Mouse (Mus musculus): ENCODE results near the gene Agl. TPM values are rescaled to one million over a fixed set of nuclear protein-coding genes. Genes with fewer than 3 reads are reported as not detected.

The Agl gene
- 10 to 100 TPM; 23.4 to 25.7 TPM for total RNA-seq (2021)
- long read RNA-seq, experiment 1, partial matches to known transcripts, result 0 of 2 reads
- long read RNA-seq, experiment 1, other reads (novel, unspliced or antisense), result 2 of 2 reads
- long read RNA-seq, experiment 2, full-length matches to known transcripts, result 1 of 6 reads
- long read RNA-seq, experiment 2, partial matches to known transcripts, result 0 of 6 reads
- long read RNA-seq, experiment 2, other reads (novel, unspliced or antisense), result 5 of 6 reads

DNA sequence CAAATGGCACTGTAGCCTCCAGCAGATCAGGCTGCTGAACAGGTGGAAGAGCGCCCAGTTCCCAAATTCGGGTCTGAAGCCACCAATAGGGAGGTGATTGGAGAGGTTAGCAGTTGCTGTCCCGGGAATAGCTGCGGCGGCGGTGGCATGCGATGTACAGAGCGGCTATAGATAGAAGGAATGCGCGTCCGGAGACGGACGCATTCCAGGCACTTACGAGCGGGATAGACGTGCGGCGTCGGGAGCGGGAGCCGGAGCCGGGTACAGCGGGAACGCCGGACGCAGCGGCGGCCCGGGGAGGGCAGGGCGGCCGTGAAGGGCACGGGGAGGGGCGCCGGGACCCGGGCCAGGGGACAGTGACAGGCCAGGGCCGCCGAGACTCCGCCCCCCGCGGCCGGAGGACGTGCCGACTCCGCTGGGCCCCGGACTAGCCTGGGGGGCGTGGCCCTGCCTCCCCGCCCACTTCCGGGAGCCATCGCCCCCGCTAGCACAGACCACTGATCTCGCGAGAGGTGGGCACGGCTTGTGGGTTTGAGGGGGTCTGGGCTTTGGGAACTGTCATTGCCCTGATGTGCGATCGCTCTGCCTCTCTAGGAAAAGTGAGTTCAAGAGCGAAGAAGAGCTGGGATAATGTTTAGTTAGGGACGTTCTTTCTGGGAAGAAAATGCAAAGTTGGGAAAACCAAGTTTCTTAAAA, at the start of gene Agl:
Gene Agl (minus strand): TSS at position 356 of the 696 bp plus-strand sequence.
- DNase-seq (ENCODE audit: low spot score in 2 of 2), result peak; percentile 82 to 85

DNA sequence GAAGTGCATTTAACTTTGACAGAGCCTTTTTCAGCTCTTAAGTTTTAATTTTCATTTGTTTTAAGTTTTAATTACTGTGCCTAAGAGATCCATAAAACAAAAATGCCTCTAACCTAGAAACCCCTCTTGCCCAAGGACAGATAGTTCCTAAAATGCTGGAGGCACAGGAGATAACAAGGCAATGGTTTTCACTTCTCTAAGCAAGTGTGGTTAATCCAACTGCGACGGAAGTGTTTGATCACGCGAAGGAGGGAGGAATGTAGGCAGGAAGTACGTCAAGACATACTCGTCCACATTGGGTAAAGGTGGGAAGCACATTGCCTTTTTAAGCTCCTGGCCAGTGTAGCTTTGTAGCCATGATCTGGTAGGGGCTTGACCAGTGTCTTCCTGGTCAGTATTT, 49.6 kb upstream of the Agl start:
- DNase-seq (ENCODE audit: low spot score in 2 of 2), result no peak

- no peak for DNase-seq (ENCODE audit: low spot score in 2 of 2)
These were observed 44.5 kb upstream of the Agl start for GRCm38 (mm10) chr3:116852421-116852820.

DNA sequence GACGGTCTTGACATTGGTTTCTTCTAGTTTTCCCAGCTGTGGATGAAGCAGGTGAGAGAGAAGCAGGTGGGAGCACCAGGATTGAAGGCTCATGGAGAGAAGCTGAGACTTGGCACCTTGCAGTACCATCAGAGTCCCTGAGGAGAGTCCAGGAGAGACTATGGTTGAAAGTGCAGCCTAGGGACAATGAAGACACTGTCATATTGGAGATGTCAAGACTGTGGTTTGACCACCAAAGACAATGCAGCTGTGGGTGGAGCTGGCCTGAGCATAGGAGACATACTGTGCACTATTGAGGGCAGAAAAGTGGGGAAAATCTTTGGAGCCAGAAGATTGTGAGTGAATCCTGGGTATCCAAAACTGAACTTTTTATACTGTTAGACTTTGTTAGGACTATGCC, 42.4 kb upstream of the Agl start:
- no peak for DNase-seq (ENCODE audit: low spot score in 2 of 2)

DNA sequence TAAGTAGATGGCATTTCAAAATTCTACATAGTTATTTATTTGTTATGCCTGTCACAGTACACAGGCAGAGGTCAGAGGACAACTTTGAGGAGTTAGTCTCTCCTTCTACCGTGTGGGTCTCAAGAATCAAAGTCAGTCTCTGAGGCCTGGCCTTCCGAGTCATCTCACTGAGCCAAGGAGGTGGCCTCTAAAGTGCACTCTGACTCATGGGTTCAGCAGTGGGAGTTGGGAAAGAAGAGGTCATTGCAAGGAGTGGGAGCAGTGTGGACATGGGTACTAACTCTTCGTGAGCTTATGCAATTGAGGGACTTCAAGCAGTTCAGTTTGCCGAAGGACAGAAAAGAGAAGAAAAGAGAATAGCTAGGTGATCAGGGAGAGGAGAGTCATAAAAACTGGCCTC, 41.0 kb upstream of the Agl start:
- DNase-seq (ENCODE audit: low spot score in 2 of 2), result no peak

GRCm38 (mm10) chr3:116848099-116848498, 40.1 kb upstream of the Agl start:
- DNase-seq (ENCODE audit: low spot score in 2 of 2), result no peak

DNA sequence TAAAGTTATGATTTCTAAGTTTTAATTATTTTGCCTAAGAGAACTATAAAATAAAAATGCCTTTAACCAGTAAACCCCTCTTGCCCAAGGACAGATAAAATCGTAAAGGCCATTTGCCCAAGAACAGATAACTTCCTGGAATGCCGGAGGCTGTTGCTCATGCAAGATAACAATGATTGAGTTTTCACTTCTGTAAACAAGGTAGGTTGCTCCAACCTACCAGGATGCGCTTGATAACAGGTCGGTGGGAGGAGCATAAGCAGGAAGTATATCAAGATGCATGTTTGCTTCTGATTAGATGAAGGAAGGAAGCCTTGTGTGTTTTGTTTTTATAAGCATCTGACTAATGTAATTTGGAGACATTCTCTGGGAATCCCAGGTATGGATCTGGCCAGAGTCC, 38.1 kb upstream of the Agl start:
- no peak for DNase-seq (ENCODE audit: low spot score in 2 of 2)

DNA sequence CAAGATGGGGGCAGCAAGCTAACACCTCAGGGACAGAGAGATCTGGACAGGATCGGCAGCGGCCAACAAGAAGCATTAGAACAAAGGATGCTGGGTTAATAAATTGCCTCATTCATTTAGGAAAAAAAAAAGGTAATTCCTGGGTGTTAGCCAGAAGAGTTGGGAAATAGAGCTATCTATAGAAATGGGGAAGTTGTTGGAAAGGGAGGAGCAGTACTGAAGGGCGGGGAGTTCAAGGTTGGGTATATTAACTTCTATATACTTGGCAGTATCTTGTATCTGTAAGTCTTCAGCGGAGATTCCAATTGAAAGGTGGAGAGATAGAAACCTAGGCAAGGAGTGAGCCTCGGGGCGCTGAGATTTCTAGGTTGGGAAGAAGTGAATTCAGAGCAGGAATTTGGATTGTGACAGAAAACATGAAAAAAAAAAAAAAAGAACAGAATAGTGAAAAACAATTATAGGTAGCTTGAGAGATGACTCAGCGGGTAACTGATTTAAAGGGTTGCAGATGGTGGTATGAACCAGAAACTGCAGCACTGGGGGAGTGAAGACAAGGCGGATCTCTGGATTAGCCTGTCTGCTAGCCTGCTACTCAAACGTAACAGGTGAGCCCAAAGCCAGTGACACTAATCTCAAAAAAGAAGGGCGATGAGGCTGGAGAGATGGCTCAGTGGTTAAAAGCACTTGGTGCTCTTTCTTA, 37.1 kb upstream of the Agl start:
- DNase-seq (ENCODE audit: low spot score in 2 of 2), result no peak

DNA sequence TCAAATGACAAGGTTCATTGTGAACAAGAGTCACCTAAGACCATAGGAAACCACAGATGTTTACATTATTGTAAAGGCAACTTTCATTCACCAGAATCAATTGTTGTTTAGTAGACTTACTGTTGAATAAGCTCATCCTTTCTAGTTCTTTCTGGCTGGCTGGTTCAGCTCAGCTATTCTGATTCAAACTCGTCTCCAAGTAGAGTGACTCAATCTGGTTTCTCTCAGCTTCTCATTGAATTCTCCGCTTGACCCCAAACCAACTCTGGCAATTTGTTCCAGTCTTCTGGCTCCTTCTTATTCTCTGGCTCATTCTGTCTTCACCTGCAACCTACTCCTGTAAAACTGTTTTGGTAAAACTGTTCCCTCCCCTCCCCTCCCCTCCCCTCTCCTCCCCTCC, 33.3 kb upstream of the Agl start:
- no peak for DNase-seq (ENCODE audit: low spot score in 2 of 2)

GRCm38 (mm10) chr3:116836681-116837475, 28.9 kb upstream of the Agl start:
- DNase-seq (ENCODE audit: low spot score in 2 of 2), result no peak

GRCm38 (mm10) chr3:116835770-116836680, 28.1 kb upstream of the Agl start:
- peak; percentile 90 to 93 for DNase-seq (ENCODE audit: low spot score in 2 of 2)

GRCm38 (mm10) chr3:116835350-116835749, 27.4 kb upstream of the Agl start:
- no peak for DNase-seq (ENCODE audit: low spot score in 2 of 2)

DNA sequence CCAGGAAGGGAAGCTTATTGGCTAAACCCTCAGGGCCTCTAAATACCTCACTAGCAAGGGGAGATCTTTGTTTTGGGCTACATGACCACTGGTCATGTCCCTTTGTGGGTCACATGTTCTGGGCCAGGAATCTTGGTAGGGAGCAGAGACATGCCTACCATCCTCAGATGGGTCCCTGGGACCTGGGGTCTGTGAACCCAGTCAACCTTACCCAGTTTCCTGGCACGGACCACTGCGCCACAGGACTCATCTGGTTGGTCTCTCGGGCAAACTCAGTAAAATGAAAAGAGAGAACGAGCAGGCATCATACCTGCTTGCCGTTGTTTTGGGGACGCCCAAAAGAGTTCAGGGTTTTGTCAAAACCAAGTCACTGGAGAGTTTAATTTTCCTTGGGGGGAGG, 26.3 kb upstream of the Agl start:
- no peak for DNase-seq (ENCODE audit: low spot score in 2 of 2)

- DNase-seq (ENCODE audit: low spot score in 2 of 2), result no peak
These were observed 25.5 kb upstream of the Agl start for GRCm38 (mm10) chr3:116833491-116833890.

GRCm38 (mm10) chr3:116832526-116833310, 24.8 kb upstream of the Agl start:
- peak in 1 of 2 experiments; percentile 21 for DNase-seq (ENCODE audit: low spot score in 2 of 2)

- DNase-seq (ENCODE audit: low spot score in 2 of 2), result no peak
These were observed 23.4 kb upstream of the Agl start for GRCm38 (mm10) chr3:116831324-116831723.

- no peak for DNase-seq (ENCODE audit: low spot score in 2 of 2)
These were observed 21.4 kb upstream of the Agl start for GRCm38 (mm10) chr3:116829274-116829920.

DNA sequence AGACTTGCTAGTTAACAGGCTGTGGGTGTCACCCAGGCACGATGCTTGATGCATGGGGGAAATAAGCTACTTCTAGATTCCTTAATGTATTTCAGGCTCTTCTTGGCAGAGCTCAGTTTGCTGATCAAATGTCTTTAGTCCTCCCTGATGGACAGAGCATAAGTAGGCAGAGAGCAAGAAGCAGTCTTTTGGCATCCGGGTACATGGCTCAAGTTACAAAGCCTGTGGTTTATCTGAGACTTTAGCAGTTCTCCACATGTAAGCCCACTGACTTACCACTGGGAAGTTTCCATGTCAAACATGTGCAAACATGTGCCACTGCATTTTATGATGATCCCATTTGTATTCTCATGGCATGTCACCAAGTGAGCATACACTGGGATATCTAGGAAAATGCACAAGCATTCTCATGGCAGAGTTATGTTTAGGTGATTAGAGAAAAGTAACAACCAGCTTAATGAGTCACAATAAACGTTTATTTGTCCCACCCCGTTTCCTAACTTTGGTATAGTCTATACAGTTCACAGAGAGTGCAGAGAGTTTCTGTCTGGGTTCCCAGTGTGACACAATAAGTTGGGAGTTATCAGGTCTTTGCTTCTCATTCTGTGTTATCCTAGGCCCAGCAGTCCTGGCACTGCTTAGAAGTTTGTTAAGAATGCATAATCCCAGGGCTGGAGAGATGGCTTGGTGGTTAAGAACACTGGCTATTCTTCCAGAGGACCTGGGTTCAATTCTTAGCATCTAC, 18.7 kb upstream of the Agl start:
- no peak for DNase-seq (ENCODE audit: low spot score in 2 of 2)
